Mouse (Mus musculus) spleen, postnatal 36 days (tissue): Measurements from ENCODE around the gene Clec4n.
A peak's percentile ranks its signal among the peaks of the same experiment; 100 is the strongest.

Experiments
- DNase-seq, 2 experiments: peaks; one replicate each; pipeline ENCODE4 v3.0.0; 2022; ENCODE audit warnings: low spot score in 2 of 2, mixed read lengths in 1 of 2

Clec4n gene

DNA sequence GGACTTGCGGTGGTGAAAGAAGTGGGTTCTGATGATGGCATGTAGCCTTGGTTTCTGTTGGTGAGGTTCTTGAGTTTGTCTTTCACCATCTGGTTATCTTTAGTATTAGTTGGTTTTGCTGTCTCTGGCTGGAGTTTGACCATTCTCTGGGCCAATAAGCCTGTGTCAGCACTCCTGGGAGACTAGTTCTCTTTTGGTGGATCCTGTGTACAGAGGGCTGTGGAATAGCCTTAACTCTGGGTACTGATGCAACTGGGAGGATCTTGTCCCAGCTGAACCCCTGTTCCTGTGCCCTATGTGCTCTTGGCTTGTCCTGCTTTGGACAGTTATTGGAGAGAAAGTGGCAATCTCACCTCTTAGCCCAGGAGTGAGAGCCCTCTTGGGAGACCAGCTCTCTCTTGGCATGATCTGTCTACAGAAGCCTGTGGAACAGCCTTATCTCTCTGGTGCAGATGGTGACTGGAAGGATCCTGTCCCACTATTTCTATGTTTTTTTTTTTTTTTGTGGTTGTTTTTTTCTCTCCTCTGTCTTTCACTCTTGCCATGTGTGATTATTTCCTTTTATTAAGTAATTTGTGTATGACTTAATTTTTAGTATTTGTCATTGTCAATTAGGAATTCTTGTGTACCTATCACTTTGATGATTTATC, 63.2 kb downstream of the Clec4n start:
- DNase-seq: peak; percentile 26 to 61

- peak in 1 of 2 experiments; percentile 8 for DNase-seq
These were observed 63.9 kb downstream of the Clec4n start for GRCm38 (mm10) chr6:123293509-123293908.
